Mouse (Mus musculus) hindbrain, embryonic 12.5 days (tissue): ENCODE measurements around the gene Adam19. TPM values are rescaled to one million over a fixed set of nuclear protein-coding genes. Genes with fewer than 3 reads are reported as not detected.

Experiments
- ATAC-seq: fragments of 200-750 bp; cut with Nextera tagmentation; 2 replicates; pipeline ENCODE4 v1.8.0; 2017; ENCODE audit warnings: moderate TSS enrichment; ENCODE audit not compliant: low FRiP score
- H3K27ac ChIP-seq: fragments of 300-500 bp; sonication (generic); 2 replicates; pipeline ENCODE4 v1.5.1; 2016; ENCODE audit warnings: mild to moderate bottlenecking
- H3K27me3 ChIP-seq: fragments of 300-500 bp; sonication (generic); 2 replicates; pipeline ENCODE4 v1.6.1; 2016; ENCODE audit warnings: mild to moderate bottlenecking
- H3K36me3 ChIP-seq: fragments of 300-500 bp; sonication (generic); 2 replicates; pipeline ENCODE4 v1.6.1; 2016; ENCODE audit warnings: mild to moderate bottlenecking
- H3K4me1 ChIP-seq: fragments of 300-500 bp; sonication (generic); 2 replicates; pipeline ENCODE4 v1.6.1; 2016
- H3K4me2 ChIP-seq: fragments of 300-500 bp; sonication (generic); replicated peaks from 2 replicates; pipeline ENCODE4 v1.6.1; 2016; ENCODE audit warnings: mild to moderate bottlenecking
- H3K4me3 ChIP-seq: fragments of 300-500 bp; sonication (generic); 2 replicates; pipeline ENCODE4 v1.5.1; 2016; ENCODE audit warnings: mild to moderate bottlenecking
- H3K9ac ChIP-seq: fragments of 300-500 bp; sonication (generic); 2 replicates; pipeline ENCODE4 v1.6.1; 2016; ENCODE audit warnings: mild to moderate bottlenecking, moderate library complexity
- H3K9me3 ChIP-seq: fragments of 300-500 bp; sonication (generic); replicated peaks from 2 replicates; pipeline ENCODE4 v1.6.1; 2016; ENCODE audit warnings: mild to moderate bottlenecking
- WGBS: fragments of 180-500 bp; shearing (Covaris S2); methylation state at CpG from one replicate; pipeline ENCODE4 v1.1.7; 2016; 5-methylcytosine and 5-hydroxymethylcytosine counted together
- polyA plus RNA-seq: library from polyadenylated mRNA; unstranded; fragments of >200 nt; fragmentation: Nextera tagmentation; extraction: Ambion mirVana; gene quantifications from 2 replicates; pipeline ENCODE4 v1.2.1, GENCODE M21; 2016

Gene Adam19
- polyA plus RNA-seq, 1 experiment from 2014 or later = 17.3 TPM

- no peaks in the 10 kb centered on the region for H3K27me3 ChIP-seq
- no peaks in the 10 kb centered on the region for H3K9me3 ChIP-seq
- no peak for ATAC-seq
- H3K4me2 ChIP-seq = no peak overlapping the region
- WGBS = 82% methylated on average over 3 of the region's 3 CpGs
- 0 out of 2 replicates have a peak, but pooled peaks cover 3% of the 10 kb centered on the region for H3K4me1 ChIP-seq
- no peak overlapping the region for H3K4me3 ChIP-seq
- no peak overlapping the region for H3K27ac ChIP-seq
- H3K36me3 ChIP-seq = peaks cover 17% of the 10 kb centered on the region
- no peak overlapping the region for H3K9ac ChIP-seq
Measured at GRCm38 (mm10) chr11:46097062-46097461, 41.3 kb downstream of the Adam19 start.

DNA sequence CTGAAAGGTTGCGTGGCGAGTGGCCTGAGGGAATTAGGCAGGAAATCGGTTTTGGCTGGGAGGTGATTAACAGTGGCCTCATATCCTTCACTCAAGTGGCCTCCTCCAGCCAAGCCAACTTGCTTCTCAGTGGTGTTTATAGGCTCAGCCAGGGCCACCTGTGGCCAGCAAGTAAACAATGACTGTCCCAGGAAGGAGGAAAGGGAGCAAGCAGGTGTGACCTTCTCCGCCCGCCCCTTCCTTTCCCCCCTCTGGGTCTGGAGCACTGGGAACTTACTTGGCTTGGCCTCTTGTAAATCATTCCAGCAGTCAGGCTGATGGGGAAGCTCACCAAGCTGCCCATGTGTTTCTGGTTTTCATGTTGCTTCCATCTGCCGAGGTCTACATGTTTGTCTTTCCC lies 46.3 kb downstream of the Adam19 start:
- H3K9me3 ChIP-seq = no peaks in the 10 kb centered on the region
- H3K36me3 ChIP-seq = peaks cover 20% of the 10 kb centered on the region
- no peak overlapping the region for H3K9ac ChIP-seq
- H3K4me2 ChIP-seq = no peak overlapping the region
- no peak for ATAC-seq
- no peaks in the 10 kb centered on the region for H3K4me1 ChIP-seq
- no peak overlapping the region for H3K4me3 ChIP-seq
- no peak overlapping the region for H3K27ac ChIP-seq
- WGBS = 72% methylated on average over 6 of the region's 6 CpGs
- no peaks in the 10 kb centered on the region for H3K27me3 ChIP-seq

GRCm38 (mm10) chr11:46107046-46107445 lies 51.3 kb downstream of the Adam19 start:
- H3K9ac ChIP-seq = no peak overlapping the region
- H3K4me2 ChIP-seq = no peak overlapping the region
- no peak overlapping the region for H3K27ac ChIP-seq
- no peak for ATAC-seq
- no peak overlapping the region for H3K4me3 ChIP-seq
- H3K36me3 ChIP-seq = 0 out of 2 replicates have a peak, but pooled peaks cover 2% of the 10 kb centered on the region
- no peaks in the 10 kb centered on the region for H3K9me3 ChIP-seq
- 100% methylated on average over 1 of the region's 1 CpGs for WGBS
- no peaks in the 10 kb centered on the region for H3K4me1 ChIP-seq
- no peaks in the 10 kb centered on the region for H3K27me3 ChIP-seq

DNA sequence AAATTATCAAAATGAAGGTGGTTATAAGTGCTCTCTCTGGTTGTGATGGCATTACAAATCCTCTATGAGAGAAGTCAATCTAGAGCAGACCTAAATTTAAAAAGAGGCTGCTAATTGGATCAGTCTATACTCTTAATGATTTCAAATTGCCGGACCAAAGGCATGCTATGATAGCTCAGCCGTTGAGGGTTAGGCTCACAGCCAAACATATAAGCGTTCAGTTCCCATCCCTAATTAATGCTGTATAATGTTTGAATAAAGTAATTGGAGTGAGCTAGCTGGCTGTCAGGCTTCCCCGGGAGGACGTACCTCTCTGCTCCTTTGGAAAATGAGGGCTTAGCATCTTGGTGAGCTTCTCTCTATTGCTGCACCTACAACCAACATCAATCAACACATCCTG lies 53.4 kb downstream of the Adam19 start:
- ATAC-seq = no peak
- no peaks in the 10 kb centered on the region for H3K27me3 ChIP-seq
- no peak overlapping the region for H3K4me2 ChIP-seq
- no peaks in the 10 kb centered on the region for H3K4me1 ChIP-seq
- H3K9ac ChIP-seq = no peak overlapping the region
- no peaks in the 10 kb centered on the region for H3K9me3 ChIP-seq
- H3K27ac ChIP-seq = no peak overlapping the region
- peaks cover 6% of the 10 kb centered on the region; the same call in 1 of the 2 replicates for H3K36me3 ChIP-seq
- no peak overlapping the region for H3K4me3 ChIP-seq
- WGBS = 87% methylated on average over 5 of the region's 5 CpGs

- no peak overlapping the region for H3K4me2 ChIP-seq
- no peaks in the 10 kb centered on the region for H3K9me3 ChIP-seq
- H3K4me3 ChIP-seq = no peak overlapping the region
- no peaks in the 10 kb centered on the region for H3K4me1 ChIP-seq
- no peak for ATAC-seq
- H3K36me3 ChIP-seq = peaks cover 11% of the 10 kb centered on the region
- no peaks in the 10 kb centered on the region for H3K27me3 ChIP-seq
- 85% methylated on average over 8 of the region's 8 CpGs for WGBS
- no peak overlapping the region for H3K9ac ChIP-seq
- H3K27ac ChIP-seq = no peak overlapping the region
Measured at GRCm38 (mm10) chr11:46110156-46110944, 54.6 kb downstream of the Adam19 start.

- H3K4me2 ChIP-seq = no peak overlapping the region
- H3K4me3 ChIP-seq = no peak overlapping the region
- no peaks in the 10 kb centered on the region for H3K4me1 ChIP-seq
- H3K9ac ChIP-seq = no peak overlapping the region
- no peak for ATAC-seq
- no peaks in the 10 kb centered on the region for H3K27me3 ChIP-seq
- 92% methylated on average over 1 of the region's 1 CpGs for WGBS
- H3K9me3 ChIP-seq = no peaks in the 10 kb centered on the region
- no peak overlapping the region for H3K27ac ChIP-seq
- peaks cover 14% of the 10 kb centered on the region for H3K36me3 ChIP-seq
Measured at GRCm38 (mm10) chr11:46110945-46111287, 55.1 kb downstream of the Adam19 start.

GRCm38 (mm10) chr11:46113211-46113610 lies 57.4 kb downstream of the Adam19 start:
- no peaks in the 10 kb centered on the region for H3K27me3 ChIP-seq
- H3K27ac ChIP-seq = no peak overlapping the region
- no peak overlapping the region for H3K4me2 ChIP-seq
- no peaks in the 10 kb centered on the region for H3K9me3 ChIP-seq
- H3K36me3 ChIP-seq = peaks cover 16% of the 10 kb centered on the region
- no peak overlapping the region for H3K4me3 ChIP-seq
- H3K4me1 ChIP-seq = no peaks in the 10 kb centered on the region
- ATAC-seq = no peak
- 84% methylated on average over 3 of the region's 3 CpGs for WGBS
- H3K9ac ChIP-seq = no peak overlapping the region

- 89% methylated on average over 7 of the region's 7 CpGs for WGBS
- no peak overlapping the region for H3K4me2 ChIP-seq
- no peaks in the 10 kb centered on the region for H3K9me3 ChIP-seq
- no peak for ATAC-seq
- no peaks in the 10 kb centered on the region for H3K27me3 ChIP-seq
- H3K4me1 ChIP-seq = no peaks in the 10 kb centered on the region
- H3K9ac ChIP-seq = no peak overlapping the region
- no peak overlapping the region for H3K27ac ChIP-seq
- H3K36me3 ChIP-seq = peaks cover 23% of the 10 kb centered on the region
- no peak overlapping the region for H3K4me3 ChIP-seq
Measured at GRCm38 (mm10) chr11:46114221-46114620, 58.4 kb downstream of the Adam19 start.

- Histone ChIP-seq H3K9ac (no peak overlapping the region), H3K9me3 (no peaks in the 10 kb centered on the region), H3K4me1 (no peaks in the 10 kb centered on the region), H3K4me3 (no peak overlapping the region), H3K4me2 (no peak overlapping the region), H3K27ac (no peak overlapping the region), H3K36me3 (peaks cover 29% of the 10 kb centered on the region), H3K27me3 (no peaks in the 10 kb centered on the region)
- ATAC-seq = no peak
- WGBS = 70% methylated on average over 4 of the region's 4 CpGs
Measured at GRCm38 (mm10) chr11:46115011-46115410, 59.2 kb downstream of the Adam19 start.

DNA sequence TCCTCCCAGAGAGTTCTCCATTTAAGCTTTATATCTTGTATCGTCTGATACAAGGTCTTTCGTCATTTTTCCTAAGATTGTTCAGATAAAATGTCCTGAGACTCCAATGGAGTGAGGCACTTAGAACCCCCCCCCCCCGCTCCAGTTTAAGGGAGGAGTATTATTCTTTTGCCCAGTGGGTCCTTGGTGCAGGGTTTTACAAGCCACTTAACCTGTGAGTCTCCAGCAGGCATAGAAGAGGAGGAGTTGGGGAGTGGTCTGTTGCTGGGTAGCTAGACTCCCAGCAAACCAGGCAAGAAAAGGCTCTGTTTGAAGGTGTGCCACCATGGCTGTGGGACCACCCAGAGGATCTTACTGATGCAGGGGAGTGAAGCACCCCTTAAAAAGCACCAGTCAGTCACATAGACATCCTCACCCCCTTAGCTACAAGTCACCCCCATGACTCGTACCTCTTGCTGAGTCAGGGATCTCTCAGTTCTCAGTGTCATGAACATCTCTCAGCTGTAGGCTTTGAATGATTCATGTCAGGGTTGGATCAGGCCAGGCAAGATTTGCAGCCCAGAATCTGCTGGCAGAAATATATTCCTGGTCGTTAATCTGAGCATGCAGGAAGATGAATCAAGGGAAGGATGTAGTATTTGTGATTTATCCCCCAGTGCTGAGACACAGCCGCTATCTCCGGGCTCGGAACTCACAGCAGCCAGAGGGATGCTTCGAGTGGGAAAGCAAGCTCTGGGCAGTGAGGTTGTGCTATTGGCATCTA lies 59.8 kb downstream of the Adam19 start:
- H3K4me1 ChIP-seq = no peaks in the 10 kb centered on the region
- ATAC-seq = no peak
- no peaks in the 10 kb centered on the region for H3K9me3 ChIP-seq
- H3K36me3 ChIP-seq = peaks cover 29% of the 10 kb centered on the region
- H3K9ac ChIP-seq = no peak overlapping the region
- H3K4me2 ChIP-seq = no peak overlapping the region
- 86% methylated on average over 9 of the region's 9 CpGs for WGBS
- no peak overlapping the region for H3K27ac ChIP-seq
- no peak overlapping the region for H3K4me3 ChIP-seq
- H3K27me3 ChIP-seq = no peaks in the 10 kb centered on the region

GRCm38 (mm10) chr11:46116510-46116909 lies 60.7 kb downstream of the Adam19 start:
- H3K4me2 ChIP-seq = no peak overlapping the region
- no peaks in the 10 kb centered on the region for H3K9me3 ChIP-seq
- ATAC-seq = no peak
- no peaks in the 10 kb centered on the region for H3K27me3 ChIP-seq
- H3K36me3 ChIP-seq = peaks cover 29% of the 10 kb centered on the region
- H3K4me3 ChIP-seq = no peak overlapping the region
- WGBS = 95% methylated on average over 2 of the region's 2 CpGs
- H3K9ac ChIP-seq = no peak overlapping the region
- no peaks in the 10 kb centered on the region for H3K4me1 ChIP-seq
- H3K27ac ChIP-seq = no peak overlapping the region

DNA sequence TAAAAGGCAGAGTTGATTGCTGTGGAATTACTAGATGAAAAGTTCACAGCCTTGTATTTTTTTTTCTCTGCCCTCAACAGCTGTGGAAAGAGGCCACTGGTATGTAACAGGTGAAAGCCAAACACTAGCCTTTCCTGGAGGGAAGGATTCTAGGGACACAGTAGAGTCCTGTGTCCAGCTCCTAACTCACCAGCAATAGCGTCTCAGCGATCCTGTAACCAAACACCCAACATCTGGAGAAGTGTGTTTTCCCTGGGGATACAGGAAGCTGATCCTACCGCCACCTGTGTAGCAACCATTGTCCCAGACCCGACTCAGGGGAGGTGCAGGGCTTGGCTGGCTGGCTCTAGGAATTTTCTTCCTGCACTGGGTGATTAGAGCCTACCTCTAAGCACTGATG lies 63.8 kb downstream of the Adam19 start:
- H3K4me2 ChIP-seq = no peak overlapping the region
- H3K9me3 ChIP-seq = no peaks in the 10 kb centered on the region
- H3K27ac ChIP-seq = no peak overlapping the region
- H3K4me3 ChIP-seq = no peak overlapping the region
- H3K27me3 ChIP-seq = no peaks in the 10 kb centered on the region
- no peak for ATAC-seq
- H3K4me1 ChIP-seq = no peaks in the 10 kb centered on the region
- WGBS = 43% methylated on average over 4 of the region's 4 CpGs
- H3K9ac ChIP-seq = no peak overlapping the region
- peaks cover 29% of the 10 kb centered on the region for H3K36me3 ChIP-seq

- Histone ChIP-seq H3K27ac (no peak overlapping the region), H3K4me1 (no peaks in the 10 kb centered on the region), H3K4me2 (no peak overlapping the region), H3K4me3 (no peak overlapping the region), H3K27me3 (no peaks in the 10 kb centered on the region), H3K9ac (no peak overlapping the region), H3K36me3 (peaks cover 27% of the 10 kb centered on the region; the same call in 1 of the 2 replicates), H3K9me3 (no peaks in the 10 kb centered on the region)
- WGBS = 86% methylated on average over 10 of the region's 10 CpGs
- ATAC-seq = no peak
Measured at GRCm38 (mm10) chr11:46120084-46120483, 64.3 kb downstream of the Adam19 start.
